Mouse (Mus musculus): ENCODE measurements around the gene Timm23. TPM values are rescaled to one million over a fixed set of nuclear protein-coding genes. Genes with fewer than 3 reads are reported as not detected.

The Timm23 gene
- polyA plus RNA-seq, 1 experiment from 2014 or later: 235 TPM

GRCm38 (mm10) chr14:32163203-32163888 lies 38.4 kb downstream of the Timm23 start:
- Histone ChIP-seq H3K9ac (no peak overlapping the region), H3K36me3 (no peaks in the 10 kb centered on the region), H3K9me3 (no peaks in the 10 kb centered on the region), H3K4me2 (no peak overlapping the region), H3K4me1 (replicated peaks) (peaks cover 45% of the 10 kb centered on the region), H3K27me3 (no peaks in the 10 kb centered on the region), H3K4me3 (no peak overlapping the region), H3K27ac (replicated peaks) (no peak overlapping the region)
- no peak for ATAC-seq (ENCODE audit: low read depth)
- WGBS: 92% methylated on average over 11 of the region's 11 CpGs

DNA sequence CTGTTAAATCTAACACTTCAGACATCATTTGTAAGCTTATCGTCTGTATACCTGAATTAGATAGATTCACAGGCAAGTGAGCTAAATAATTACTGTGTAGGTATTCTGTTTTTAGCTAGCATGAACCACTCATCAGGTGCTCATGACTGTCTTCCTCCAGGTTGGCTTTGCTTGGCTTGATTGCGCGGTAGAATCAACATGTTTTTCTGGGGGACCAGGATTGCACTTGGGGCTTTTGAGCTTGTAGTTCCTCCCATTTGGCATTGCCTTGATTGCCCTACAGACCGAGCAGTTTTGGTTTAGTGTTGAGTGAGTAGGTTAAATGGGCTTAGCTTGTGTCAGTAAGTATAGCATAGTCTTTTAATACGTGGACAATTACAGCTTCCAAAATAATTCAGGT lies 39.5 kb downstream of the Timm23 start:
- no peak for ATAC-seq (ENCODE audit: low read depth)
- Histone ChIP-seq H3K4me3 (no peak overlapping the region), H3K36me3 (no peaks in the 10 kb centered on the region), H3K9ac (no peak overlapping the region), H3K27me3 (no peaks in the 10 kb centered on the region), H3K4me1 (replicated peaks) (peaks cover 45% of the 10 kb centered on the region), H3K4me2 (no peak overlapping the region), H3K9me3 (no peaks in the 10 kb centered on the region), H3K27ac (replicated peaks) (no peak overlapping the region)
- WGBS: 93% methylated on average over 5 of the region's 5 CpGs

DNA sequence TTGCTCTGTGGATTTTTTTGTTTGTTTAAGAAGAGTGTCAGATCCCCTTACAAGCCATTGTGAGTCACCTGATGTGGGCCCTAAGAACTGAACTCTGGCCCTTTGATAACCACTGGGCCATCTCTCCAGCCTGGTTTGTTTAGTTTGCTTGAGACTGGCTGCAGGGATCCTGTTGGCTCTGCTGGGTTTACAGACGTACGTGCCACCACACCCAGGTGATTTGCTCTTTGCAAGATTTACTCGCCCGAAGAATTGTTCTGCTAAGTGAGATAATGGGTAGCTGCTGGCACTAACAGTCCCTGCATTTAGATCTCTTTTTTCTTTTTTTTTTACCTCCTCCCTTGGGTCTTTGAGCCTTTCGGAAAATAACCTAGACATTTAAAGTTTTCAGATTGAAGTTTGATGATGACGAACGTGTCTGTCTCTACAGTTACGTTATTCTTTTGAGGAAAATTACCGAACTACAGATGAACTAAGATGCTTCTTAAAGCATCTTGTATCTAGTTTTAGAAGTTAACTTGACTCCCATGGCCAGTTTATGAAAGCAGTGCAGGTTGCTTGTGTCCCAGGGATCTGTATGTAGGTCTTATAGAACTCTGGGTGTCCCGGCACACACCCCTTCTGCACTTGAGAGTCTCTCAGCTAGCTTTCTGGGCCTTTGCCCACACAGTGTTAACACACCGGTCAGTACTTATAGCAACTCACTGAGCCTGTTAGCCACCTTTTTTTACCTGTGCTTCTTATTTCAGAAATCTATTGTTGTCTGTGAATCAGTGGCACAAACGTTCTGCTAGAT lies 40.4 kb downstream of the Timm23 start:
- H3K36me3 ChIP-seq: no peaks in the 10 kb centered on the region
- H3K4me1 ChIP-seq (replicated peaks): peaks cover 44% of the 10 kb centered on the region
- H3K27me3 ChIP-seq: no peaks in the 10 kb centered on the region
- H3K9me3 ChIP-seq: no peaks in the 10 kb centered on the region
- H3K9ac ChIP-seq: peak overlapping the region; percentile 95; the same call in 1 of the 2 replicates
- WGBS: 91% methylated on average over 12 of the region's 12 CpGs
- peak overlapping the region; percentile 95 for H3K4me2 ChIP-seq
- H3K4me3 ChIP-seq: peak overlapping the region; percentile 95; the same call in 1 of the 2 replicates
- no peak for ATAC-seq (ENCODE audit: low read depth)
- H3K27ac ChIP-seq (replicated peaks): no peak overlapping the region

DNA sequence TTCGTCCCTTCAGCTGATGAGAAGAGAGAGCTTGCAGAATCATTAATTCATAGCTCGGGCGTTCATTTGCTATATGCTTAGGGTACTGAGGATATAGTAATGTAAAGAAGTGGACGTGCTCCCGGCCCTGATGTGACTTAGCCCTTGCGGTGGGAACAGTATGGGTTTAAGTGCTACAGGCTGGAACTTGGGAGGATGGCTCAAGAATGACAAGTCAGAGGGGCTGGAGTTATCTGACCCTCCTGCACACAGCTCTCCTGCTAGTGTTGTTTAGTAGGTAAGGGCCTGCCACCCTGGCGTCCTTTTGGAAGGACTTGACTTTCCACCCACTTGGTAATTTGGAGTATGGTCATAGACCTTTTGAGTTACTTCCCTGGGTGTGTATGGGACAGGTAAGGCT lies 41.1 kb downstream of the Timm23 start:
- H3K27ac ChIP-seq (replicated peaks): peak overlapping the region; percentile 91
- H3K4me1 ChIP-seq (replicated peaks): peaks cover 36% of the 10 kb centered on the region
- no peak for ATAC-seq (ENCODE audit: low read depth)
- H3K4me2 ChIP-seq: peak overlapping the region; percentile 95
- H3K27me3 ChIP-seq: no peaks in the 10 kb centered on the region
- no peaks in the 10 kb centered on the region for H3K36me3 ChIP-seq
- peak overlapping the region; percentile 95 for H3K4me3 ChIP-seq
- H3K9me3 ChIP-seq: no peaks in the 10 kb centered on the region
- peak overlapping the region; percentile 95 for H3K9ac ChIP-seq
- WGBS: 43% methylated on average over 7 of the region's 7 CpGs

- Histone ChIP-seq H3K9ac (peak within 1 kb of the TSS; percentile 95), H3K9me3 (no peaks in the 10 kb centered on the region), H3K4me2 (peak within 1 kb of the TSS; percentile 95), H3K36me3 (no peaks in the 10 kb centered on the region), H3K27me3 (no peaks in the 10 kb centered on the region), H3K27ac (replicated peaks) (peak within 1 kb of the TSS; percentile 91), H3K4me3 (peak within 1 kb of the TSS; percentile 95), H3K4me1 (replicated peaks) (peaks cover 28% of the 10 kb centered on the region)
- ATAC-seq (ENCODE audit: low read depth): peak; percentile 98
- 1% methylated on average over 40 of the region's 40 CpGs for WGBS
These were observed 41.9 kb downstream of the Timm23 start, which contains the start of gene Ncoa4 for GRCm38 (mm10) chr14:32159690-32160246. Gene Ncoa4, plus strand, starts transcription at chr14:32159865.

DNA sequence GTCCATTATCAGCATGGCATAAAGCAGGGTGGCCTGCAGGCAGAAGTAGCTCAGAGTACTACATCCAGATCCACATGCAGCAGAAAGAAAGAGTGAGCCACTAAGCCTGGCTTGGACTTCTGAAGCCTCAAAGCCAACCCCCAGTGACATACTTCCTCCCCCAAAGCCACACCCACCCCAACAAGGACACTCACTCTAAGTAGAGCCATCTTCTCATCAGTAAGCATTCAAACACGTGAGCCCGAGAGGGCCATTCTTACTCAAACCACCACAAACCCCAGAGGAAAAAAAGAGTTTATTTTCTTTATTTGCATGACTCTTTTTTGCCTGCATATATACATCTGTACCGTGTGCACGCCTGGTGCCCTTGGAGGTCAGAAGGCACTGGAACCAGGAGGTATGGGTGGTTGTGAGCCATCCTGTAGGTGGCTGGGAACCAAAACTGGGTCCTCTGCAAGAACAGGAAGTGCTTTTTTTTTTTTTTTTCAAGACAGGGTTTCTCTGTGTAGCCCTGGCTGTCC lies 42.5 kb downstream of the Timm23 start:
- Histone ChIP-seq H3K4me1 (replicated peaks) (peaks cover 28% of the 10 kb centered on the region), H3K4me2 (peak overlapping the region; percentile 95), H3K4me3 (peak overlapping the region; percentile 95), H3K36me3 (no peaks in the 10 kb centered on the region), H3K9ac (peak overlapping the region; percentile 95), H3K27me3 (no peaks in the 10 kb centered on the region), H3K27ac (replicated peaks) (peak overlapping the region; percentile 62; the same call in 1 of the 2 replicates), H3K9me3 (no peaks in the 10 kb centered on the region)
- peak; percentile 11; the same call in 1 of the 2 replicates for ATAC-seq (ENCODE audit: low read depth)
- WGBS: 44% methylated on average over 4 of the region's 4 CpGs

DNA sequence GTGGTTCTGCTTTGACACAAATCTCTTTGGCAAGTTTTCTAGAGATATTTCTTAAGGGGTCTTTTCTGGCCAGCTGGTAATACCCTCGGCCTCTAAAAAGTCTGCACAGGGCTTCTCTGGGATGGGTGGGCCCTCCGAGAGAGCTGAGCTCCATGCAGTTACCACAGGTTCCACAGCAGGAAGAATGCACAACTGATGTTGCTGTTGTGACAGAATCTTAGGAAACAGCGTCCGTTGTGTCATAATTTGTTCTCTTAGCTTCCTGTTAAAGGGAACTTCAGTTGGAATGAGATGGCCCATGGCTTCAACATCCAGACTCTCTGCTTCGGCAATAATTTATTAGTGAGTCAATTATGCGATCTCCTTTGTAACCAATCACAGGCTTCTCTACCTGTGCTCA lies 46.9 kb downstream of the Timm23 start:
- no peak for ATAC-seq (ENCODE audit: low read depth)

DNA sequence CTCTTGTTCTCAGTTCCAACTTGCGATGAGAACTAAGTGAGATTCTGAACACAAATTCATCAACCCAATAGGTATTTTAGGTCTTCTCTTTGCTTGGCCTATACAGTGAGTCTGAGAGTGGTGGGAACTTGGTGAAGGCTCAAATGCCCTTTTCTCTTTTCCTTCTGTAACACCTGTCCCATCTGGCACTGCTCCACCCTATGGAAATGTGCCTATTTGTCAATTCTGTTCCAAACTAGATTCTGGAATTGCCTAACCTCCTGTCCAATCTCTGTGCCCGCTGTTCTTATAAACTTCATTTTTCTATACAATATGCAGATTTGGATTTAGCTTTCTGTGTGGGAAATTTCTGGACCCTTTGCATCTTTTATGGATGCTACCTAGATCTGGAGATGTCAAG lies 48.5 kb downstream of the Timm23 start:
- WGBS: 93% methylated on average over 2 of the region's 2 CpGs
- 0 out of 2 replicates have a peak, but pooled peaks cover 1% of the 10 kb centered on the region for H3K9me3 ChIP-seq
- H3K36me3 ChIP-seq: no peaks in the 10 kb centered on the region
- no peaks in the 10 kb centered on the region for H3K27me3 ChIP-seq
- no peak overlapping the region for H3K9ac ChIP-seq
- no peak overlapping the region for H3K4me2 ChIP-seq
- H3K27ac ChIP-seq (replicated peaks): no peak overlapping the region
- no peak overlapping the region for H3K4me3 ChIP-seq
- ATAC-seq (ENCODE audit: low read depth): no peak
- H3K4me1 ChIP-seq (replicated peaks): no peaks in the 10 kb centered on the region

More for the DNA sequence above, 46.9 kb downstream of the Timm23 start:
- H3K4me1 ChIP-seq (replicated peaks): peaks cover 6% of the 10 kb centered on the region
- no peak overlapping the region for H3K27ac ChIP-seq (replicated peaks)
- no peak overlapping the region for H3K9ac ChIP-seq
- no peaks in the 10 kb centered on the region for H3K9me3 ChIP-seq
- no peak overlapping the region for H3K4me3 ChIP-seq
- WGBS: 93% methylated on average over 6 of the region's 6 CpGs
- H3K27me3 ChIP-seq: no peaks in the 10 kb centered on the region
- H3K36me3 ChIP-seq: no peaks in the 10 kb centered on the region
- H3K4me2 ChIP-seq: no peak overlapping the region

DNA sequence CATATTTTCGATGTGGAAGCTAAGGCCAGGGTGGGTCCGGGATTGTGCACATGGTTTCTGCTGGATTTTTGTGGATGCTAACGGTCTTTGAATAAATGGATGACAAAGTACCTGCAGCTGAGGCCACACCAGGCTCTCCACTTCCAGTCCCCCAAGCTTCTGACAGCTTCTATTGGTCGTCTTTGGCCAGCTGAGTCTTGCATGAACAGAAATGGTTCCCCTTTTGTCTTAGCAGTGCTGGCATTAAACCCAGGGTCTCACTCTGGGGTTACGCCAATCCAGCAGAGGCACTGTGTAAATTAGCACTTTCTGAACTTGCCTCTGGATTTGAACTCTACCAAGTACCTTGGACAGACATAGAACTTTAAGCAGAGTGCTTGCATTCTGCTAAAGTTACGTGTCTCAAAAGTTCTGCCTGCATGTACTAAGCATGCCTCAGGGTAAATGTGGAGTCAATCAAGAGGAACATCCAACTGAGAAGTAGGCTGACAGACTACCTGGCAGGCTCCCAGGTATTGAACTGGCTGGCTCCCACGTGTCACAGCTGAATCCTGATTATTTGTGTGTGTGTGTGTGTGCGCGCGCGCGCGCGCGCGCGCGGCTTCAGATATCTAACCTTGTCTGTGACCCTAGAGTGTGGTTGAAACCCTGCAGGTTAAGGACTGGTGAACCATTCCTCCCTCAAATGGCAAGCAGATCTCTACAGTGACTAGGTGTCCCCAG lies 49.3 kb downstream of the Timm23 start:
- 94% methylated on average over 18 of the region's 18 CpGs for WGBS
- H3K9ac ChIP-seq: no peak overlapping the region
- H3K36me3 ChIP-seq: no peaks in the 10 kb centered on the region
- H3K9me3 ChIP-seq: peaks cover 9% of the 10 kb centered on the region; the same call in 1 of the 2 replicates
- H3K4me2 ChIP-seq: no peak overlapping the region
- no peak for ATAC-seq (ENCODE audit: low read depth)
- no peaks in the 10 kb centered on the region for H3K4me1 ChIP-seq (replicated peaks)
- H3K27me3 ChIP-seq: no peaks in the 10 kb centered on the region
- H3K4me3 ChIP-seq: no peak overlapping the region
- no peak overlapping the region for H3K27ac ChIP-seq (replicated peaks)

GRCm38 (mm10) chr14:32150872-32151271 lies 50.8 kb downstream of the Timm23 start:
- Histone ChIP-seq H3K4me2 (no peak overlapping the region), H3K9me3 (peaks cover 9% of the 10 kb centered on the region; the same call in 1 of the 2 replicates), H3K27ac (replicated peaks) (no peak overlapping the region), H3K9ac (no peak overlapping the region), H3K4me3 (no peak overlapping the region), H3K27me3 (no peaks in the 10 kb centered on the region), H3K4me1 (replicated peaks) (no peaks in the 10 kb centered on the region), H3K36me3 (no peaks in the 10 kb centered on the region)
- WGBS: 94% methylated on average over 2 of the region's 2 CpGs
- no peak for ATAC-seq (ENCODE audit: low read depth)

- Histone ChIP-seq H3K36me3 (no peaks in the 10 kb centered on the region), H3K4me1 (replicated peaks) (no peaks in the 10 kb centered on the region), H3K9me3 (peaks cover 9% of the 10 kb centered on the region; the same call in 1 of the 2 replicates), H3K27me3 (no peaks in the 10 kb centered on the region), H3K9ac (no peak overlapping the region), H3K4me2 (no peak overlapping the region), H3K27ac (replicated peaks) (no peak overlapping the region), H3K4me3 (no peak overlapping the region)
- no peak for ATAC-seq (ENCODE audit: low read depth)
- WGBS: 82% methylated on average over 2 of the region's 2 CpGs
These were observed 55.1 kb downstream of the Timm23 start for GRCm38 (mm10) chr14:32146578-32146977.
